Mouse (Mus musculus) forebrain, embryonic 11.5 days (tissue): ENCODE measurements at regions not wholly inside any gene's neighbourhood (a gene's known extent, or its start where the extent isn't known, plus 50 kb on each side); places are given as distances from the start of the nearest gene placed in this dataset.

ENCODE experiments used
- ATAC-seq: fragments of 200-750 bp; cut with Nextera tagmentation; replicated peaks from 2 replicates; pipeline ENCODE4 v1.8.0; 2017; ENCODE audit warnings: moderate TSS enrichment; ENCODE audit not compliant: low FRiP score
- DNase-seq: peaks from one replicate; pipeline ENCODE4 v3.0.0-alpha.2; 2017; ENCODE audit warnings: low spot score
- H3K27ac ChIP-seq: fragments of 300-500 bp; sonication (generic); 2 replicates; pipeline ENCODE4 v1.5.1; 2014; ENCODE audit warnings: low read depth, low read length
- H3K27me3 ChIP-seq: fragments of 300-500 bp; sonication (generic); 2 replicates; pipeline ENCODE4 v1.6.1; 2014; ENCODE audit warnings: mild to moderate bottlenecking, low read length, mixed read lengths; ENCODE audit not compliant: control insufficient read depth, insufficient read depth
- H3K36me3 ChIP-seq: fragments of 300-500 bp; sonication (generic); 2 replicates; pipeline ENCODE4 v1.6.1; 2014; ENCODE audit warnings: mild to moderate bottlenecking, low read length, moderate library complexity, mixed read lengths; ENCODE audit not compliant: control insufficient read depth, insufficient read depth
- H3K4me1 ChIP-seq: fragments of 300-500 bp; sonication (generic); replicated peaks from 2 replicates; pipeline ENCODE4 v1.6.1; 2014; ENCODE audit warnings: low read length, mixed read lengths; ENCODE audit not compliant: control insufficient read depth, insufficient read depth
- H3K4me2 ChIP-seq: fragments of 300-500 bp; sonication (generic); 2 replicates; pipeline ENCODE4 v1.6.1; 2014; ENCODE audit warnings: low read depth, mild to moderate bottlenecking, low read length, moderate library complexity, mixed read lengths; ENCODE audit not compliant: severe bottlenecking
- H3K4me3 ChIP-seq: fragments of 300-500 bp; sonication (generic); 2 replicates; pipeline ENCODE4 v1.5.1; 2014; ENCODE audit warnings: low read depth, low read length
- H3K9ac ChIP-seq: fragments of 300-500 bp; sonication (generic); 2 replicates; pipeline ENCODE4 v1.6.1; 2014; ENCODE audit warnings: low read length
- H3K9me3 ChIP-seq: fragments of 300-500 bp; sonication (generic); 2 replicates; pipeline ENCODE4 v1.6.1; 2016; ENCODE audit warnings: low read length, mixed read lengths; ENCODE audit not compliant: control insufficient read depth
- WGBS: fragments of 180-500 bp; shearing (Covaris S2); extraction: QIAGEN DNeasy Blood & Tissue Kit; methylation state at CpG from one replicate; pipeline ENCODE4 v1.1.7; 2014; 5-methylcytosine and 5-hydroxymethylcytosine counted together

- Histone ChIP-seq H3K27ac (no peak overlapping the region), H3K27me3 (no peaks in the 10 kb centered on the region), H3K9ac (no peak overlapping the region), H3K9me3 (no peaks in the 10 kb centered on the region), H3K36me3 (no peaks in the 10 kb centered on the region), H3K4me3 (no peak overlapping the region), H3K4me1 (no peaks in the 10 kb centered on the region), H3K4me2 (no peak overlapping the region)
- DNase-seq (no peak), ATAC-seq (no peak)
- WGBS = 89% methylated on average over 3 of the region's 3 CpGs
Observed at GRCm38 (mm10) chr1:72084219-72084618, 127.9 kb downstream of the Mreg start.

DNA sequence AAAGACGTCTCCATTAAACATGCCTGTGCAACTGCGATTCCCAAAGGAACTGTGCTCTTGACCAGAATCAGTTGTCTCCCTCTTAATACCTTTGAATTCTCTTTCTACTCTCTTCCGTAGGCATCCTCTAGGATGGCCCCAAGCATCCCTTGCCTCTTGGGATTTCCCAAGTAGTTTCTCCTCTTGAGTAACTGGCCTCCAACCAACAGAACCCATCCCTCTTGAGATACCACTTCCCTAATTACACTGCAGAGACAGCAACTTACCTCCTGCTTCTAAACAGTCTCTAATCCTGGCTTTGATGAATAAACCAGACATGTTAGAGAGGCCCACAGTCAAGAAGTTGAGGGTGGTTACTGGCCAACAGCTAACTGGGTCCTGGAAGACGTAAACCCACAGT, 129.7 kb downstream of the Mreg start:
- H3K27ac ChIP-seq = no peak overlapping the region
- no peak overlapping the region for H3K4me3 ChIP-seq
- no peak overlapping the region for H3K4me2 ChIP-seq
- no peaks in the 10 kb centered on the region for H3K36me3 ChIP-seq
- WGBS = 92% methylated on average over 4 of the region's 4 CpGs
- ATAC-seq = no peak
- DNase-seq = no peak
- no peak overlapping the region for H3K9ac ChIP-seq
- no peaks in the 10 kb centered on the region for H3K27me3 ChIP-seq
- H3K9me3 ChIP-seq = no peaks in the 10 kb centered on the region
- H3K4me1 ChIP-seq = no peaks in the 10 kb centered on the region

GRCm38 (mm10) chr1:72081811-72082210, 130.3 kb downstream of the Mreg start:
- no peak overlapping the region for H3K4me3 ChIP-seq
- H3K36me3 ChIP-seq = no peaks in the 10 kb centered on the region
- 84% methylated on average over 5 of the region's 5 CpGs for WGBS
- no peaks in the 10 kb centered on the region for H3K27me3 ChIP-seq
- no peak for DNase-seq
- no peaks in the 10 kb centered on the region for H3K9me3 ChIP-seq
- no peaks in the 10 kb centered on the region for H3K4me1 ChIP-seq
- H3K9ac ChIP-seq = no peak overlapping the region
- no peak overlapping the region for H3K27ac ChIP-seq
- H3K4me2 ChIP-seq = no peak overlapping the region
- ATAC-seq = no peak

- Histone ChIP-seq H3K4me1 (no peaks in the 10 kb centered on the region), H3K4me2 (no peak overlapping the region), H3K27me3 (no peaks in the 10 kb centered on the region), H3K9ac (no peak overlapping the region), H3K27ac (no peak overlapping the region), H3K9me3 (no peaks in the 10 kb centered on the region), H3K4me3 (no peak overlapping the region), H3K36me3 (no peaks in the 10 kb centered on the region)
- ATAC-seq = no peak
- DNase-seq = no peak
- 90% methylated on average over 7 of the region's 7 CpGs for WGBS
Observed at GRCm38 (mm10) chr1:72078926-72079550, 133.1 kb downstream of the Mreg start.

DNA sequence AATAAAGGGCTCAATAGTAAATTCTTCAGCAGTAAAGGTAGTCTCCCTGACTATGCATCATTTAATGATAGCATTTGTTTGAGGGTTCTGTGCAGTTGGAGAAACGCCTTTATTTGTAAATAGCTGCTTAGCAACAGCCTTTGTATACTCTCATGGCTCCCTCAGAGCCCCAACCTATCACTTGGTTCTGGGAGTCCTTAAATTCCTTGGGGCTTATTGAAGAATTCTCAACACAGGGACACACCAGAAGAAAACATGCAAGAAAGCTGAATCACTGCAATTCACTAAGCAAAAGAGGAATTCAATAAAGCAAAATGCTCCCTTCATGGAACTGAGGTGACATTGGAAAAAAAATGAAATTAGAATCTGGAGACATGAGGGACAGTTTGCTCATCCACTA, 135.8 kb downstream of the Mreg start:
- WGBS = 57% methylated on average over 1 of the region's 1 CpGs
- DNase-seq = no peak
- Histone ChIP-seq H3K4me2 (no peak overlapping the region), H3K27ac (no peak overlapping the region), H3K9me3 (no peaks in the 10 kb centered on the region), H3K4me1 (no peaks in the 10 kb centered on the region), H3K9ac (no peak overlapping the region), H3K4me3 (no peak overlapping the region), H3K27me3 (no peaks in the 10 kb centered on the region), H3K36me3 (no peaks in the 10 kb centered on the region)
- ATAC-seq = no peak

GRCm38 (mm10) chr1:72075464-72075863, 136.6 kb downstream of the Mreg start:
- H3K4me2 ChIP-seq = no peak overlapping the region
- ATAC-seq = no peak
- WGBS = 76% methylated on average over 2 of the region's 2 CpGs

GRCm38 (mm10) chr1:72073245-72073644, 138.9 kb downstream of the Mreg start:
- ATAC-seq (no peak), DNase-seq (no peak)
- no peak overlapping the region for H3K27ac ChIP-seq

More at GRCm38 (mm10) chr1:72075464-72075863, 136.6 kb downstream of the Mreg start:
- no peaks in the 10 kb centered on the region for H3K36me3 ChIP-seq
- H3K27me3 ChIP-seq = no peaks in the 10 kb centered on the region
- no peak for DNase-seq
- no peak overlapping the region for H3K27ac ChIP-seq
- no peaks in the 10 kb centered on the region for H3K9me3 ChIP-seq
- H3K4me1 ChIP-seq = no peaks in the 10 kb centered on the region
- no peak overlapping the region for H3K4me3 ChIP-seq
- no peak overlapping the region for H3K9ac ChIP-seq

GRCm38 (mm10) chr1:72070489-72070888, 141.6 kb downstream of the Mreg start:
- H3K4me3 ChIP-seq = no peak overlapping the region

More at GRCm38 (mm10) chr1:72073245-72073644, 138.9 kb downstream of the Mreg start:
- Histone ChIP-seq H3K9me3 (no peaks in the 10 kb centered on the region), H3K4me2 (no peak overlapping the region), H3K4me1 (no peaks in the 10 kb centered on the region), H3K36me3 (no peaks in the 10 kb centered on the region), H3K4me3 (no peak overlapping the region), H3K9ac (no peak overlapping the region), H3K27me3 (no peaks in the 10 kb centered on the region)
- WGBS = 80% methylated on average over 4 of the region's 4 CpGs

DNA sequence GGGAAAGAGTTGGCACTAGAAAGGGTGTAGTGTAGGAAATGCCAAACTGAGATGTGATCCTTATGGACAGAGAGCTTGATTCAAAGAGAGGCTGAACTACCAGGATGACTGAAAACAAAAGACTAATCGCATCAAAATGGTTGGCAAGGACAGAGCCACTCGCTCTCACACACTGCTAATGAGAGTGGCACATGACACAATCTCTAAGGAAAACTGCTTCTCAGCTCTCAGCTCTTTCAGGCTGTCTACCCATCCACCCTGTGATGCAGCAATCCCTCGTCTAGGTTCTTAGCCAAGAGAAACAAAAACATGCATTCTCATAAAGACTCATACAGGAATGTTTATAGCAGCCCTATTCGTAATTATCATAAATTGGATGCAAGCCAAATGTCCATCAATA, 143.1 kb downstream of the Mreg start:
- Histone ChIP-seq H3K9ac (no peak overlapping the region), H3K9me3 (no peaks in the 10 kb centered on the region), H3K4me2 (no peak overlapping the region), H3K27me3 (no peaks in the 10 kb centered on the region), H3K4me3 (no peak overlapping the region), H3K4me1 (no peaks in the 10 kb centered on the region), H3K36me3 (no peaks in the 10 kb centered on the region), H3K27ac (no peak overlapping the region)
- no peak for ATAC-seq
- DNase-seq = no peak
- WGBS = 68% methylated on average over 4 of the region's 4 CpGs

More at GRCm38 (mm10) chr1:72070489-72070888, 141.6 kb downstream of the Mreg start:
- Histone ChIP-seq H3K27me3 (no peaks in the 10 kb centered on the region), H3K4me1 (no peaks in the 10 kb centered on the region), H3K36me3 (no peaks in the 10 kb centered on the region), H3K9me3 (no peaks in the 10 kb centered on the region), H3K9ac (no peak overlapping the region), H3K4me2 (no peak overlapping the region), H3K27ac (no peak overlapping the region)
- ATAC-seq (no peak), DNase-seq (no peak)
- 79% methylated on average over 5 of the region's 5 CpGs for WGBS
